Mouse (Mus musculus) small intestine, adult 2 months (tissue): ENCODE results near the gene Parn.

Experiments
- CTCF ChIP-seq: fragments of 200-500 bp; IDR thresholded peaks from 2 replicates; pipeline ENCODE4 v1.5.1; 2012; ENCODE audit warnings: low read depth, mild to moderate bottlenecking, control low read depth, inconsistent platforms, low read length, moderate library complexity, mixed read lengths; ENCODE audit not compliant: insufficient replicate concordance, insufficient read length; ENCODE audit errors: extremely low read depth
- POLR2A ChIP-seq: fragments of 200-500 bp; IDR thresholded peaks from 2 replicates; pipeline ENCODE4 v1.6.1; 2012; ENCODE audit warnings: low read depth, mild to moderate bottlenecking, control low read depth, inconsistent platforms, low read length, moderate library complexity

GRCm38 (mm10) chr16:13674511-13674910 is 6.5 kb upstream of the Parn start:
- no peak for TF ChIP-seq POLR2A
- TF ChIP-seq CTCF = no peak
